In genomic region chr9:54586199-54587061, GRCm38 (mm10) we compare ENCODE assay signal across 8 mouse cellular contexts. TPM values are rescaled to one million over a fixed set of nuclear protein-coding genes. Genes with fewer than 3 reads are reported as not detected.
DNase-seq lines count a peak whose midpoint lies in the region; ATAC-seq and TF ChIP-seq lines count a peak whose summit lies in the region.

Gene Idh3a, plus strand, starts transcription at chr9:54586334.

- TF ChIP-seq CTCF in Patski (IDR thresholded peaks at IDR 0.05): no peak

- no peaks in the 10 kb centered on the region for H3K9me3 ChIP-seq in hindbrain, embryonic 14.5 days (ENCODE audit: control insufficient read depth, low read length)

- WGBS in hindbrain, embryonic 14.5 days: under 1% methylated on average over 72 of the region's 73 CpGs

- peak within 1 kb of the TSS; percentile 70; the same call in 1 of the 2 replicates for H3K27ac ChIP-seq in hindbrain, embryonic 14.5 days

- DNase-seq in Patski (ENCODE audit: low read depth, low spot score): peak; percentile 72
- DNase-seq in cerebellum, postnatal 14 days: peak; percentile 99
- peak; percentile 94 to 96 for DNase-seq in frontal cortex, postnatal 25 days (ENCODE audit: low spot score in 2 of 2)
- DNase-seq in hindbrain, embryonic 14.5 days (ENCODE audit: low spot score): peak; percentile 98
- DNase-seq in layer of hippocampus, postnatal 36 days: peak; percentile 97
- peak; percentile 98 for DNase-seq in lung, postnatal 36 days
- DNase-seq in retina, postnatal 1 day: peak; percentile 98
- peak; percentile 95 to 98 for DNase-seq in urinary bladder, adult 18-20 months (ENCODE audit: low spot score in 2 of 2)

- H3K4me1 ChIP-seq in hindbrain, embryonic 14.5 days (replicated peaks; ENCODE audit: control insufficient read depth, insufficient read depth, low read length): peaks cover 16% of the 10 kb centered on the region

- POLR2A ChIA-PET in Patski (lab: Charles Lee): interaction anchor here (1.2 kb wide), 1 partner anchor 12 kb away, joined by 3 read pairs; no protein-coding TSS in a partner anchor

- peak within 1 kb of the TSS; percentile 85 for H3K4me3 ChIP-seq in hindbrain, embryonic 14.5 days (replicated peaks; ENCODE audit: low read length)

- in situ Hi-C loops in Patski (cut with MboI; ENCODE audit: low pct_unique_long_range_greater_than_20kb): no loop called here

- H3K27me3 ChIP-seq in Patski: no peaks in the 10 kb centered on the region
- no peaks in the 10 kb centered on the region for H3K27me3 ChIP-seq in hindbrain, embryonic 14.5 days (ENCODE audit: control insufficient read depth, insufficient read depth, low read length)

- ATAC-seq in Patski: peak; percentile 99
- ATAC-seq in hindbrain, embryonic 14.5 days (ENCODE audit: low FRiP score): peak; percentile 99

- H3K4me2 ChIP-seq in hindbrain, embryonic 14.5 days (replicated peaks): peak within 1 kb of the TSS; percentile 67

- peak within 1 kb of the TSS; percentile 89 for H3K9ac ChIP-seq in hindbrain, embryonic 14.5 days

- CTCF ChIA-PET in Patski (lab: Charles Lee): interaction anchor here (1.0 kb wide), 1 partner anchor 9 kb away, joined by 3 read pairs; no protein-coding TSS in a partner anchor

- peaks cover 14% of the 10 kb centered on the region for H3K36me3 ChIP-seq in hindbrain, embryonic 14.5 days (replicated peaks; ENCODE audit: control insufficient read depth, insufficient read depth)

RNA-seq across cellular contexts. Expression of gene Idh3a, which starts in this region (rescaled TPM):
- polyA plus RNA-seq in Patski (2021): 319 TPM
- polyA plus RNA-seq in hindbrain, embryonic 14.5 days (2014; fragmentation: Nextera tagmentation; extraction: Ambion mirVana): 166 and 198 TPM in 2 replicates
- 100 to 1,000 TPM; 174 to 183 TPM for total RNA-seq in layer of hippocampus, postnatal 36 days (2021)

Comparison
In these comparisons a context has a peak if more than half of its experiments do, and no peak if none do; other contexts are left out.
1. Peak in every context shown above with its lines: DNase-seq, ATAC-seq, H3K4me3 ChIP-seq and H3K27ac ChIP-seq.